Mouse (Mus musculus) small intestine, adult 10 weeks (tissue): ENCODE measurements around the gene Olfr1274-ps. TPM values are rescaled to one million over a fixed set of nuclear protein-coding genes. Genes with fewer than 3 reads are reported as not detected.

Experiments used
- polyA plus RNA-seq: library from polyadenylated mRNA; stranded (reverse); fragments of 350-450 nt; fragmentation: Illumina TruSeq; extraction: RNeasy Lipid Tissue Mini Kit (QIAGEN cat#74804); gene quantifications from one replicate; pipeline ENCODE4 v1.2.3, GENCODE M21; 2014; ENCODE audit warnings: low replicate concordance

Olfr1274-ps gene
- not detected for polyA plus RNA-seq

DNA sequence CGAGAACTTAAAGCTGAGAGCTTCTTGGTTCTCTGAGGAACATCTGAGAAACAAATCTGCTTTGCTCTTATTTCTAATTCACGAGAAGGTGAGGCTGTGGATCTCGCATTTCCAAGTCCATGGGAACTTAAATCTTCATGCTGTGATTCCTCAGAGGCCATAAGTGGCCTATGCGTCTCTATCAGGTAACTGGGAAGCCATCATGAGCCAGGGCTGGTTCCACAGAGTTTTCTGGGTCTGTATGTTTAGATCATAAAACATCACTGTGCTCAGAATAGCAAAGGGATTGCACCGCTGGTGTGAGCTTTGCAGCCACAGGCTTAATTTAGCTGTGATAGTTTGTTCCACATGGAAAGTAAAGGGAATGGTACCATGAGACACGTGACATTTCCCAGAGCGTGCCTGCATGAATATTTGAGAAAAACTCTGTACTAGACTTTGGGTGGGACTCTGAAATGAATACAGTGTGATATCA, at the start of gene Olfr1274-ps:
Olfr1274-ps (plus strand) TSS at position 51 of the 475 bp plus-strand sequence.

Other genes with a start within 250 kb of the Olfr1274-ps start
- gene Olfr1270, start 245.6 kb upstream of the Olfr1274-ps start, polyA plus RNA-seq, result not detected
- gene Olfr1506, start 174.2 kb upstream of the Olfr1274-ps start, polyA plus RNA-seq, result not detected
- gene Olfr142, start 141.1 kb upstream of the Olfr1274-ps start, polyA plus RNA-seq, result not detected
- not detected for gene Olfr1271, start 127.7 kb upstream of the Olfr1274-ps start, polyA plus RNA-seq
- gene Olfr1272, start 105.8 kb upstream of the Olfr1274-ps start, polyA plus RNA-seq, result not detected
- gene Gm13769, start 76.5 kb upstream of the Olfr1274-ps start, polyA plus RNA-seq, result not detected
- gene Ptprj, start 182.0 kb downstream of the Olfr1274-ps start, polyA plus RNA-seq, result 14.0 TPM